Mouse (Mus musculus) heart, postnatal 0 days (tissue): Measurements from ENCODE around the gene Tmem210. TPM values are rescaled to one million over a fixed set of nuclear protein-coding genes. Genes with fewer than 3 reads are reported as not detected.

ENCODE experiments used
- ATAC-seq: fragments of 200-750 bp; cut with Nextera tagmentation; 2 replicates; pipeline ENCODE4 v1.8.0; 2017; ENCODE audit warnings: low read depth, moderate number of reproducible peaks, moderate library complexity; ENCODE audit not compliant: insufficient read depth
- DNase-seq: peaks from one replicate; pipeline ENCODE4 v3.0.0-alpha.2; 2016; ENCODE audit warnings: low spot score
- H3K27ac ChIP-seq: fragments of 300-500 bp; sonication (generic); 2 replicates; pipeline ENCODE4 v1.5.1; 2014; ENCODE audit warnings: low read depth, mild to moderate bottlenecking
- H3K27me3 ChIP-seq: fragments of 300-500 bp; sonication (generic); 2 replicates; pipeline ENCODE4 v1.6.1; 2014; ENCODE audit warnings: low read length, mixed read lengths; ENCODE audit not compliant: control insufficient read depth, insufficient read depth
- H3K36me3 ChIP-seq: fragments of 300-500 bp; sonication (generic); replicated peaks from 2 replicates; pipeline ENCODE4 v1.6.1; 2014; ENCODE audit warnings: low read length, mixed read lengths; ENCODE audit not compliant: control insufficient read depth, insufficient read depth
- H3K4me1 ChIP-seq: fragments of 300-500 bp; sonication (generic); 2 replicates; pipeline ENCODE4 v1.6.1; 2014; ENCODE audit warnings: antibody characterized with exemption; ENCODE audit not compliant: control insufficient read depth, insufficient read depth
- H3K4me2 ChIP-seq: fragments of 300-500 bp; sonication (generic); 2 replicates; pipeline ENCODE4 v1.6.1; 2014; ENCODE audit warnings: low read depth, mild to moderate bottlenecking, low read length, moderate library complexity
- H3K4me3 ChIP-seq: fragments of 300-500 bp; sonication (generic); 2 replicates; pipeline ENCODE4 v1.5.1; 2014; ENCODE audit warnings: low read depth, low read length
- H3K9ac ChIP-seq: fragments of 300-500 bp; sonication (generic); replicated peaks from 2 replicates; pipeline ENCODE4 v1.6.1; 2014; ENCODE audit warnings: low read depth, low read length, mixed read lengths
- H3K9me3 ChIP-seq: fragments of 300-500 bp; sonication (generic); replicated peaks from 2 replicates; pipeline ENCODE4 v1.6.1; 2016; ENCODE audit warnings: low read length; ENCODE audit not compliant: control insufficient read depth
- CTCF ChIP-seq: IDR thresholded peaks from 2 replicates; pipeline ENCODE4 v1.5.1; 2016; ENCODE audit warnings: antibody characterized with exemption, control low read depth, low read depth
- EP300 ChIP-seq: IDR thresholded peaks from 2 replicates; pipeline ENCODE4 v1.6.1; 2016; ENCODE audit warnings: antibody characterized with exemption, low read depth
- WGBS: fragments of 180-500 bp; shearing (Covaris S2); extraction: QIAGEN DNeasy Blood & Tissue Kit; methylation state at CpG from one replicate; pipeline ENCODE4 v1.1.7; 2014; 5-methylcytosine and 5-hydroxymethylcytosine counted together
- polyA plus RNA-seq: library from polyadenylated mRNA; unstranded; fragments of >200 nt; fragmentation: Nextera tagmentation; extraction: Ambion mirVana; gene quantifications from 2 replicates; pipeline ENCODE4 v1.2.1, GENCODE M21; 2015
- total RNA-seq: library from RNA; depleted of rRNA; stranded (reverse); fragments of >200 nt; gene quantifications from 2 replicates; pipeline ENCODE4 v1.2.3, GENCODE M21; 2014; ENCODE audit warnings: low replicate concordance

Tmem210 gene
- total and polyA plus RNA-seq, 2 experiments from 2014 or later: not detected

- peaks cover 41% of the 10 kb centered on the region for H3K27me3 ChIP-seq
- no peak for DNase-seq
- no peak overlapping the region for H3K9ac ChIP-seq
- no peaks in the 10 kb centered on the region for H3K9me3 ChIP-seq
- 24% methylated on average over 7 of the region's 7 CpGs for WGBS
- peaks cover 40% of the 10 kb centered on the region for H3K36me3 ChIP-seq
- ATAC-seq: peak; percentile 43
- TF ChIP-seq CTCF (no peak), EP300 (no peak)
- H3K4me1 ChIP-seq: peaks cover 12% of the 10 kb centered on the region
- no peak overlapping the region for H3K27ac ChIP-seq
- no peak overlapping the region for H3K4me3 ChIP-seq
- H3K4me2 ChIP-seq: no peak overlapping the region
These were observed 908 bp upstream of the Tmem210 start for GRCm38 (mm10) chr2:25286837-25287636.

GRCm38 (mm10) chr2:25288734-25289345 lies 895 bp downstream of the Tmem210 start:
- ATAC-seq (no peak), DNase-seq (no peak)
- WGBS: 81% methylated on average over 7 of the region's 7 CpGs
- H3K27ac ChIP-seq: no peak overlapping the region
- no peak overlapping the region for H3K9ac ChIP-seq
- TF ChIP-seq CTCF: no peak
- TF ChIP-seq EP300: no peak
- peaks cover 23% of the 10 kb centered on the region for H3K36me3 ChIP-seq
- H3K4me1 ChIP-seq: peaks cover 18% of the 10 kb centered on the region
- peaks cover 53% of the 10 kb centered on the region for H3K27me3 ChIP-seq
- H3K4me3 ChIP-seq: no peak overlapping the region
- no peaks in the 10 kb centered on the region for H3K9me3 ChIP-seq
- H3K4me2 ChIP-seq: no peak overlapping the region

- H3K36me3 ChIP-seq: peaks cover 15% of the 10 kb centered on the region
- no peak for TF ChIP-seq EP300
- no peak for TF ChIP-seq CTCF
- H3K4me1 ChIP-seq: peaks cover 18% of the 10 kb centered on the region
- H3K27ac ChIP-seq: no peak within 1 kb of the TSS
- H3K4me2 ChIP-seq: peak within 1 kb of the TSS; percentile 52
- WGBS: 8% methylated on average over 11 of the region's 11 CpGs
- peaks cover 61% of the 10 kb centered on the region for H3K27me3 ChIP-seq
- no peak within 1 kb of the TSS for H3K9ac ChIP-seq
- DNase-seq (no peak), ATAC-seq (no peak)
- H3K4me3 ChIP-seq: peak within 1 kb of the TSS; percentile 29
- H3K9me3 ChIP-seq: no peaks in the 10 kb centered on the region
These were observed 1.7 kb downstream of the Tmem210 start, which contains the start of gene Lrrc26 for GRCm38 (mm10) chr2:25289651-25290050. TSS of gene Lrrc26 (plus strand) at chr2:25289915.

GRCm38 (mm10) chr2:25290101-25290815 lies 2.3 kb downstream of the Tmem210 start:
- 3% methylated on average over 54 of the region's 54 CpGs for WGBS
- DNase-seq (no peak), ATAC-seq (no peak)
- TF ChIP-seq EP300 (no peak), CTCF (no peak)
- Histone ChIP-seq H3K9me3 (no peaks in the 10 kb centered on the region), H3K9ac (no peak overlapping the region), H3K4me3 (peak overlapping the region; percentile 29), H3K36me3 (peaks cover 9% of the 10 kb centered on the region), H3K4me1 (peaks cover 18% of the 10 kb centered on the region), H3K27ac (no peak overlapping the region), H3K27me3 (peaks cover 63% of the 10 kb centered on the region), H3K4me2 (peak overlapping the region; percentile 52)

GRCm38 (mm10) chr2:25290816-25291130 lies 2.8 kb downstream of the Tmem210 start:
- no peak for DNase-seq
- H3K4me2 ChIP-seq: peak overlapping the region; percentile 52

More at GRCm38 (mm10) chr2:25290816-25291130, 2.8 kb downstream of the Tmem210 start:
- Histone ChIP-seq H3K27ac (no peak overlapping the region), H3K9ac (no peak overlapping the region), H3K4me3 (peak overlapping the region; percentile 29), H3K4me1 (peaks cover 18% of the 10 kb centered on the region), H3K27me3 (peaks cover 68% of the 10 kb centered on the region), H3K9me3 (no peaks in the 10 kb centered on the region), H3K36me3 (peaks cover 3% of the 10 kb centered on the region; the same call in 1 of the 2 replicates)
- WGBS: under 1% methylated on average over 18 of the region's 18 CpGs
- TF ChIP-seq EP300 (no peak), CTCF (no peak)
- no peak for ATAC-seq
